Mouse (Mus musculus) brain, embryonic 14.5 days (tissue): ENCODE measurements around the gene Rbm20.

Experiments
- CTCF ChIP-seq: fragments of 200-500 bp; IDR thresholded peaks from 2 replicates; pipeline ENCODE4 v1.5.1; 2012; ENCODE audit warnings: inconsistent platforms, mild to moderate bottlenecking, moderate library complexity, borderline replicate concordance; ENCODE audit not compliant: insufficient read depth, insufficient read length; ENCODE audit errors: extremely low read depth
- POLR2A ChIP-seq: fragments of 200-500 bp; IDR thresholded peaks from 2 replicates; pipeline ENCODE4 v1.6.1; 2012; ENCODE audit warnings: mild to moderate bottlenecking, inconsistent platforms, borderline replicate concordance; ENCODE audit not compliant: poor library complexity, insufficient read depth, insufficient read length, severe bottlenecking; ENCODE audit errors: extremely low read depth

GRCm38 (mm10) chr19:53833745-53834369, 156.8 kb downstream of the Rbm20 start:
- TF ChIP-seq CTCF: no peak
- TF ChIP-seq POLR2A: no peak
